Mouse (Mus musculus) skeletal muscle tissue, adult 2 months (tissue): ENCODE results near the gene Bmp2k.
A peak's percentile ranks its signal among the peaks of the same experiment; 100 is the strongest.

Source experiments
- DNase-seq: peaks from one replicate; pipeline ENCODE4 v3.0.0-alpha.2; 2012; ENCODE audit warnings: low read depth, low spot score

Gene Bmp2k

GRCm38 (mm10) chr5:97054801-97055200 is 57.3 kb downstream of the Bmp2k start:
- no peak for DNase-seq

DNA sequence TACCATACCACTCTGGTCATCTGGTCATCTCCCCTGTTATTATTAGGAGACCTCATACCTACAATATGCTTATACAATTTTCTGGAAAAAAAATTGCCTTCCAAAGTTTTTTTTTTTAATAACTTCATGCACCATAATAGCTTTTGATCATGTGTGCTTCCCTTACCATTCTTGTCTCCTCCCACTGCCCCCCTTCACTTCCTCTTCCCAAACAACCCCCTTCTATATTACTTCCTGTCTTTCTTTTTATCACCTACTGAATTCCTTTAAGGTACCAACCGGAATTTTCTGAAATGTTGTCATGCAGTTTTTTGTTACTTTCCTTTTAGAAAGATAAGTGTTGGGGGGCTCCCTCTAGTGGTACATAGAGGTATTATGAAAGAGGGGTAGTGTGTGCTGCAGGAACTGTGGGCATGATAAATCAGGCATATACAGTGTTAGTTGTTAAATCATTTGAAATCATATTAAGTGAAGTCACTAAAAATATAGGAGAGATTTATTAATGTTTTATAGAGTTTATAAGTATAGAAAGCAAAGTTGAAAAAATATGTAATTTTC is 58.1 kb downstream of the Bmp2k start:
- peak; percentile 34 for DNase-seq

DNA sequence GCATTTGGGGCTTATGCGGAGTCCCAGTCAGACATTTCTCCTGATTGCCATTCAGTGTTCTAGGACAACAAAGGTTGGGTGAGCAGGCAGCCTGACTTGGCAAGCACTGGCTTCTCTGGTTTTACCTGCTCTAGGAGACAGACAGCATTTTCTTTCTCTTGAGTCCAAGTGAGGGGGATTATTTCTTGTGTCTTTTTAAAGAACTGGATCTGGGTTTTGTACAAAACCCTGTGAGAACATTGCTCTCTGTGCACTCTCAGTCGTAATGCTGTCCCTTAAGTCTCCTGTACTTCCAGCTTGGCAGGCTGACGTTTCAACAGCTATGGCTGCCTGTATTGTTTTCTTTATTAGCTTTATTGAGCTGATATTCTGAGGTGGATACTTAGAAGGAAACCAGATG is 58.9 kb downstream of the Bmp2k start:
- DNase-seq: no peak

DNA sequence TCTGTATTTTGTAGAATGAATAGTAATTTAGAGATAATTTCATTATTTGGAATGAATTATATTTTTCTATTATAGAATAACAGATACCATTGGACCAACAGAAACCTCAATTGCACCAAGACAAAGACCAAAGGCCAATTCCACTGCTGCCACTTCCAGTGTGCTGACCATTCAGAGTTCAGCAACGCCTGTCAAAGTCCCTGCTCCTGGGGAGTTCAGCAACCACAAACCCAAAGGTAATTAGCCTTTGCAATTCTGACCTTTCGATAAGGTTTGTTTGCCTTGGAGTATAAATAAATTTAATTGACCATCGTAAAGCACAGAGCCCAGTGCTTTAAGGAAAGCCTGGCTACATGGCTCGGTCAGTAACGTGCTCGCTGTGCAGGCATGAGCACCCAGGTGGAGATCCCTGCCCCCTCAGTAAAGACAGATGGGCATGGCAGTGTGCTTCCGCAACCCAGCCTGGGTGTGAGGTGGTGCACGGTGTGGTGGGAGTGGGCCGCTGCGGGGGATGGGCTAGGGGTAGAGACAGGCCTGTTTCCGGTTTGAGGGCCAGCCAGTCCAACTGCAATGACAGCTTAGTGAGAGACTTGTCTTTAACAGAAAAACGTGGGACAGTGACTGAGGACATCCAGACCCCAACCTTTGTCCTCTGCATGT is 59.4 kb downstream of the Bmp2k start:
- no peak for DNase-seq

DNA sequence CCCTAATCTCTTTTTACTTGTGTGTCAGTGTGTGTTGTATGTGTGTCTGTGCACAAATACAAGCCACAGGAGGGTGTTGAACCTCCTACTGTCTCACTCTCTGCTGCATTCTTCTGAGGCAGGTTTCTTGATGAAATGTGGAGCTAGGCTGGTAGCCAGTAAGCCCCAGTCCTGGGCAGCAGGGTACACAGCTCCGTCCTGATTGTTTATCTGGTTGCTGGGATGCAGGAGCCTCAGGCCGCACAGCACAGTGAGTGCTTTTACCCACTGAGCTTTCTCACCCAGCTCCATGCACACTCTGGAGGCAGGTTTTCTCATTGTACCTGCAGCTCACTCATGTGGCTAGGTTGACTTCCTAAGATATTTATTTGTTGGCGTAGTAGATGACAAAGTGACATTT is 63.4 kb downstream of the Bmp2k start:
- DNase-seq: no peak

GRCm38 (mm10) chr5:97062041-97062440 is 64.6 kb downstream of the Bmp2k start:
- no peak for DNase-seq

DNA sequence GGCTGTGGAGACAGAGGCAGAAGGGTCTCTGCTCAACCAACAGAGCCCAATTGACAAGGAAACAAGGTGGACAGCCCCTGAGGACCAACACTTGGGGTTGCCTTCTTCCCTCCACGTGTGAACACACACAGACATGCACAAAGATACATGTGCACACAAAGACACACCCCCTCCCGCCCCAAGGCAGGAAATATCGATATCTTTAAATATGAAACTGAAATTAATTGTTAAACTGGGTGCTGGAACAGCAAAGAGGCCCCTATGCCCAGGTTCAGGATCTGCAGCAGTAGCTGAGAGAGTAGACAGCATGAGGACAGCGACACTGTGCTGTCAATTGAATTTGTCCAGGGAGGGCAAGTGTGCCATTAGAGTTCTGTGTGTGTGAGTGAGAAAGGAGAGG is 68.3 kb downstream of the Bmp2k start:
- DNase-seq: no peak

GRCm38 (mm10) chr5:97075476-97076151 is 78.1 kb downstream of the Bmp2k start:
- no peak for DNase-seq

- no peak for DNase-seq
Observed at GRCm38 (mm10) chr5:97076167-97076566, 78.7 kb downstream of the Bmp2k start.

GRCm38 (mm10) chr5:97077676-97078075 is 80.2 kb downstream of the Bmp2k start:
- DNase-seq: no peak

GRCm38 (mm10) chr5:97078641-97079040 is 81.2 kb downstream of the Bmp2k start:
- no peak for DNase-seq

- DNase-seq: no peak
Observed at GRCm38 (mm10) chr5:97081481-97081880, 84.0 kb downstream of the Bmp2k start.

DNA sequence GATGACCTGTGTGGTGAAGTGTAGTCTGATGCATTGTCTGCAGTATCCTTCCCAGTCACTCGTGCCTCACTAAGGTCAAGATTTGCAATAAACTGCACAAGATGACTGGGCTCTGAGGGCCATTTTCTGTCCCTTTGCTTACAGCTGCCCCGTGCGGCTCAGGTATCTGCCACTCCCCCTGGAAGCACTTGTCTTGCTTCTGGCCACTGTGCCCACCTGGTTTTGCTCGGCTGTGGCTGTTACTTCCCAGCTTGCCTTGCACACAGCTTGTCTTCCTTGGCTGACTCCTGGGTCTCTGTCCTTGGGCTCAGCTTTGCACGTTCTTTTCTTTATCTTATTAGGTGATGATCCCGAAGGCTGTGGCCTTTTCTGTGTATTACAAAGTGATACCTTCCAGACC is 86.2 kb downstream of the Bmp2k start:
- DNase-seq: no peak

DNA sequence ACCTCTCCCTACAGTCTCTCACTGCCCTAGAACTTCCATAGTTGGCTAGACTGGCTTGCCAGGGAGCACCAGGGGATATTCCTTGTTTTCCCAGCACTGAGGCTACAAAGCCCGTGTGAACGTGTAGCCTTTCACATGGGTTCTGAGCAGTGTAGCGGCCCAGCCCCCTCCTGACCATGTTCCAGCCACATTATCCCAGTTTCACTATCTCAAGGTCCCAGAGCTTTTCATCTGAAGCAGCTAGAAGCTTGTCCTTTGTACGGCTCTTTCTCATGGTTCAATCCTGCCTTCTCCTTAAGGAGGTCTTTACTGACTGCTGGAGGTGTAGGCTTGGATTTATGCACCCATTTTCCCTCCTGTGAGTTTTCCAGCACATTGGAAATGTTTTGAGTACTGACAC is 87.1 kb downstream of the Bmp2k start:
- no peak for DNase-seq

DNA sequence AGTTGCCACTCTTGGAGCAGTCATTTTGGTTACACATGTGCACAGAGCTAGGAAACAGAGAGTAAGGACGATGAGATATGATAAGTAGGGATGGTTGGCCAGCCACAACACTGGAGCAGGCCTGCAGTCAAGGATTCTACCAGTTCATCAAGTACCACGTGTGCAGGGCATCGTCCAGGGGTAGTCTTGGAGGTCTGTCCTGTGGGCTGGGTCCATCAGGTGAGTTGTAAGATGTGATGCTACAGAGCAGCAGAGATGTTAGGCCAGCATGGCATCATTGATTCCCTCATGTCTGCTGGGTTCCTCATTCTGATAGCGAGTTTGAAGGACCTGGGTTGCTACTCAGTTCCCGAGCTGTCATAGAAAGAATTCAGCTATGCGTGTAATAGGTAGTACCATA is 87.6 kb downstream of the Bmp2k start:
- no peak for DNase-seq

DNA sequence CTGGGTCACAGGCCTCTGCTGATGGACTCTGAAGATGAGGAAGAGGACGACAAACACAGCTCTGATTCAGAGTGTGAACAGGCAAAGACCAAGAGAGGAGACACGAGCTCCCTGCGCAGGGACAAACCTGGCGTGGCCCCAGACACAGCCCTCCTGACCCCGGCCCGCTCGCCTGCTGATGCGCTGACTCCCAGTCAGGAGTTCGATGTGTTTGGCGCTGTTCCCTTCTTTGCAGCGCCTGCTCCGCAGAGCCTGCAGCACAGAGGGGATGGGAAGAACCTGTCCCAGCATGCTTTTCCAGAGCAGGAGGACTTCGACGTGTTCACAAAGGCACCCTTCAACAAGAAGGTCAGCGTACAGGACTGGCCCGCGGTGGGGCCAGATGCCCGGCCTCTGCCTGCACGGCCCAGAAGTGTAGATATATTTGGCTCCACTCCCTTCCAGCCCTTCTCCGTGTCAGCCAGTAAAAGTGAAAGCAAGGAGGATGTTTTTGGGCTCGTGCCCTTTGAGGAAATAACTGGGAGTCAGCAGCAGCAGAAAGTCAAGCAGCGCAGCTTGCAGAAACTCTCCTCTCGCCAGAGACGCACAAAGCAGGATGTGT is 89.6 kb downstream of the Bmp2k start:
- no peak for DNase-seq

- DNase-seq: no peak
Observed at GRCm38 (mm10) chr5:97087746-97088145, 90.3 kb downstream of the Bmp2k start.

- DNase-seq: no peak
Observed at GRCm38 (mm10) chr5:97088231-97088630, 90.7 kb downstream of the Bmp2k start.

GRCm38 (mm10) chr5:97089426-97089825 is 91.9 kb downstream of the Bmp2k start:
- no peak for DNase-seq

DNA sequence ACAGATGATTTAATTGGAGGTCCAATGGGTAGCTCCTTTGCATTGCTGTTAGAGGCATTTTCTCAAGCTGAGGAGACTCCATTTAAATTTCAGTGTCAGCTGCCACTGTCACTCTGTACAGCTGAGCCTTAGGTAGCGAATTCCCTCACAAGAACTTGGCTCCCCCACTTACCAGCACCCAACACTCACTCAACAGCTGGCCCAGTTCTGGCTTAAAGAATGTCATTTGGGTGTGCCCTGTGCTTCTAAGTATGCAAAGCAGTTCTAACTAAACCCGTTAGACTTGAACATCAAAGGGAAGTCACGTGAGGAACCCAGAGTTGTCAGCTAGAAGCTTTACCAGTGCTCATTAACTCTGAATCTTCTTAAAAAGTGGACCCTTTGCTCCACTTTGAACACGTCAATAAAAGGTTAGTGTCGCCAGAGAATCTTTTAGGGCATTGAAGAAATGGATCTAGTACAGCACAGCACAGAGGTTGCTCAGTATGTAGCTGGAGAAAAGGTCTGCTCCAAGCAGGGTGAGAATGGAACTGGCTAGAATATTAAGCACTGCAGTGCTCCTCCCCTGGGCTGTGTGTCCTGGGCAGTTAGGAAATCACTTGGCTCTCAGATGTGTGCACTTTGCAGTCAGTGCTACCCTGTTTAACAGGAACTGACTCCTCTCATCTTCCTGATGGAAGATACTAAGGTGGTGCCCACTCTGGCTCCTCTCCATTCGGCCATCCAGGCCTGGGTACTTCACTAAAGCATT is 92.7 kb downstream of the Bmp2k start:
- DNase-seq: no peak

DNA sequence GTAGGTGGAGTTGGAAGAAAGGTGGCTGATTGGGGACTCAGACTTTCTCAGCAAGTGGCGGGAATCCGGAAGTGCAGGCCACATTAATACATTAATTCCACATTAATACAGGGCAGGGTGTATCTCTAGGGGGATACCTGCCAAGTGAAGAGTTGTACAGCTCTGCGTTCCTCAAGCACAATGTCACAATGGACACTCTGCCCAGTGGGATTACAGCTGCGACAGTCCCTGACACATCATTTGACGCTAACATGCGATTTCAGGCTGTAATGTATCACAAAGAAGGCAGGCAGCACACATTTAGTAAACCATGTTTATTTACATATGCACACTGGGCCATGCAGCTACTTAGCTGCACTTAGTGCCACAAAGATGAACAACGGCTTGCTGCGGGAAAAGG is 95.5 kb downstream of the Bmp2k start:
- DNase-seq: no peak

DNA sequence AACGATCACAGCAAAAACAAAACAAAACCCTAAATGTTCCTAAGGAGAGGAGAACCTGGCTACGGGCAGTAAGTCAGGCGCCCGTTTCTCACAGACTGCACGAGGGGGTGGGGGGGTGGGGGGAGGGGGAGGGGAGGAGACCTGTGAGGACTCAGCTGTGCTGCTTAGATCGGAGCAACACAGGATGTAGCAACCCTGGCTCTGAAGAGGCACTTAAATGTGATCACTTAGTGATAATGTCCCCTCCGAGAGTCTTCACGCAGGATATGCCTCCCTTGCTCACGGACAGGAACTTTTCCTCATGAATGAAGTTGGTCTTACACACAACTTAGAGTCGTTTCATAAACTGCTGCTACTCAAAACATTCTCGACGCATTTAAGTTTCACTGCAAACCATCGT is 97.8 kb downstream of the Bmp2k start:
- no peak for DNase-seq
